25 mouse cellular contexts compared by ENCODE assay signal in genomic region chr16:94701141-94701540, GRCm38 (mm10).
DNase-seq lines count a peak whose midpoint lies in the region; ATAC-seq lines count a peak whose summit lies in the region.
"Had no signal": no experiment of that assay in that cellular context is flagged by ENCODE, and none has a peak within 500 bp of the region (broad histone marks: within the 10 kb centered on the region; RNA-seq: fewer than 3 reads in every experiment).

No protein-coding gene starts in this region.

- H3K9ac ChIP-seq in forebrain, embryonic 12.5 days, result no peak overlapping the region
- no peak overlapping the region for H3K9ac ChIP-seq in forebrain, embryonic 15.5 days (replicated peaks)
- H3K9ac ChIP-seq: embryonic facial prominence, embryonic 12.5 days; forebrain, postnatal 0 days had no signal

- H3K27me3 ChIP-seq in forebrain, embryonic 12.5 days, result no peaks in the 10 kb centered on the region
- no peaks in the 10 kb centered on the region for H3K27me3 ChIP-seq in forebrain, embryonic 15.5 days
- H3K27me3 ChIP-seq: CH12.LX; embryonic facial prominence, embryonic 12.5 days; Patski had no signal

- WGBS in forebrain, embryonic 12.5 days, result 85% methylated on average over 4 of the region's 4 CpGs
- 92% methylated on average over 4 of the region's 4 CpGs for WGBS in forebrain, embryonic 15.5 days

- H3K4me3 ChIP-seq in forebrain, embryonic 12.5 days (replicated peaks), result no peak overlapping the region
- H3K4me3 ChIP-seq in forebrain, embryonic 15.5 days, result no peak overlapping the region
- H3K4me3 ChIP-seq: embryonic facial prominence, embryonic 10.5 days; embryonic facial prominence, embryonic 12.5 days had no signal

- H3K36me3 ChIP-seq in forebrain, embryonic 12.5 days (replicated peaks), result peaks cover 3% of the 10 kb centered on the region; the same call in 1 of the 2 replicates
- no peaks in the 10 kb centered on the region for H3K36me3 ChIP-seq in forebrain, embryonic 15.5 days
- H3K36me3 ChIP-seq: embryonic facial prominence, embryonic 12.5 days had no signal

- no peaks in the 10 kb centered on the region for H3K4me1 ChIP-seq in forebrain, embryonic 12.5 days
- no peaks in the 10 kb centered on the region for H3K4me1 ChIP-seq in forebrain, embryonic 15.5 days
- H3K4me1 ChIP-seq: embryonic facial prominence, embryonic 10.5 days; embryonic facial prominence, embryonic 12.5 days had no signal

- H3K4me2 ChIP-seq in forebrain, embryonic 12.5 days, result no peak overlapping the region
- H3K4me2 ChIP-seq in forebrain, embryonic 15.5 days (replicated peaks), result no peak overlapping the region
- H3K4me2 ChIP-seq: embryonic facial prominence, embryonic 12.5 days had no signal

- H3K27ac ChIP-seq in forebrain, embryonic 12.5 days, result 0 out of 2 replicates have a peak overlapping the region, but pooled peaks have one; percentile 8
- H3K27ac ChIP-seq in forebrain, embryonic 15.5 days (replicated peaks), result no peak overlapping the region
- H3K27ac ChIP-seq: embryonic facial prominence, embryonic 10.5 days; embryonic facial prominence, embryonic 12.5 days had no signal

- no peaks in the 10 kb centered on the region for H3K9me3 ChIP-seq in forebrain, embryonic 12.5 days
- no peaks in the 10 kb centered on the region for H3K9me3 ChIP-seq in forebrain, embryonic 15.5 days
- H3K9me3 ChIP-seq: embryonic facial prominence, embryonic 10.5 days; embryonic facial prominence, embryonic 12.5 days had no signal

- no peak for ATAC-seq in forebrain, embryonic 12.5 days (ENCODE audit: low FRiP score)
- no peak for ATAC-seq in forebrain, embryonic 15.5 days (replicated peaks)
- ATAC-seq: activated CD4-positive, CD25-positive, alpha-beta regulatory T cell, adult 4 months; CD4-positive, CD25-positive, alpha-beta regulatory T cell, adult 4 months; forebrain, embryonic 14.5 days; forebrain, postnatal 0 days; Patski had no signal

- DNase-seq in ES-CJ7 (ENCODE audit: low read depth, low spot score) (peak; percentile 28), R1 (ENCODE audit: low read depth, low spot score) (peak; percentile 46), adipocyte (ENCODE audit: low spot score) (peak; percentile 38)
- DNase-seq in embryo, embryonic 10.5 days (ENCODE audit: low spot score), result no peak
- DNase-seq in lung, postnatal 25 days (ENCODE audit: low spot score), result no peak
- DNase-seq: adrenal gland, adult 2 months; adrenal gland, postnatal 10 days; adrenal gland, postnatal 25 days; B cell, adult 2 months; cerebellum, adult 11 months; cerebellum, adult 18-20 months; cerebellum, adult 8-10 months; cerebellum, adult 9-11 months; cerebellum, postnatal 14 days; cerebellum, postnatal 36 days; forebrain, postnatal 0 days had no signal

Comparison
In these comparisons a context has a peak if more than half of its experiments do, and no peak if none do; other contexts are left out.
1. DNase-seq: peak in ES-CJ7 (single experiment), R1 (single experiment) and adipocyte (single experiment); none in embryo, embryonic 10.5 days (single experiment) and lung, postnatal 25 days (single experiment).